Mouse (Mus musculus) intestine, postnatal 0 days (tissue): Measurements from ENCODE around the gene Gm49318. TPM values are rescaled to one million over a fixed set of nuclear protein-coding genes. Genes with fewer than 3 reads are reported as not detected.

Experiments
- ATAC-seq: fragments of 200-750 bp; cut with Nextera tagmentation; 2 replicates; pipeline ENCODE4 v1.8.0; 2017; ENCODE audit warnings: mild to moderate bottlenecking, moderate TSS enrichment, moderate library complexity
- H3K27ac ChIP-seq: fragments of 300-500 bp; sonication (generic); 2 replicates; pipeline ENCODE4 v1.5.1; 2014; ENCODE audit warnings: mild to moderate bottlenecking, low read depth, low read length, moderate library complexity
- H3K27me3 ChIP-seq: fragments of 300-500 bp; sonication (generic); replicated peaks from 2 replicates; pipeline ENCODE4 v1.6.1; 2014; ENCODE audit warnings: low read length, mixed read lengths; ENCODE audit not compliant: control insufficient read depth, insufficient read depth
- H3K36me3 ChIP-seq: fragments of 300-500 bp; sonication (generic); 2 replicates; pipeline ENCODE4 v1.6.1; 2014; ENCODE audit warnings: mild to moderate bottlenecking, moderate library complexity; ENCODE audit not compliant: control insufficient read depth, insufficient read depth
- H3K4me1 ChIP-seq: fragments of 300-500 bp; sonication (generic); replicated peaks from 2 replicates; pipeline ENCODE4 v1.6.1; 2014; ENCODE audit warnings: antibody characterized with exemption, low read length, mixed read lengths; ENCODE audit not compliant: control insufficient read depth, insufficient read depth
- H3K4me2 ChIP-seq: fragments of 300-500 bp; sonication (generic); replicated peaks from 2 replicates; pipeline ENCODE4 v1.6.1; 2014; ENCODE audit warnings: low read depth, mild to moderate bottlenecking, moderate library complexity
- H3K4me3 ChIP-seq: fragments of 300-500 bp; sonication (generic); 2 replicates; pipeline ENCODE4 v1.5.1; 2014; ENCODE audit warnings: low read depth, low read length
- H3K9ac ChIP-seq: fragments of 300-500 bp; sonication (generic); 2 replicates; pipeline ENCODE4 v1.6.1; 2014; ENCODE audit warnings: mild to moderate bottlenecking, low read depth, low read length
- H3K9me3 ChIP-seq: fragments of 300-500 bp; sonication (generic); 2 replicates; pipeline ENCODE4 v1.6.1; 2016; ENCODE audit warnings: mixed run types; ENCODE audit not compliant: control insufficient read depth
- CTCF ChIP-seq: sonication (generic); IDR thresholded peaks from 2 replicates; pipeline ENCODE4 v1.5.1; 2016; ENCODE audit warnings: low read depth, mild to moderate bottlenecking, control low read depth, antibody characterized with exemption, moderate library complexity
- WGBS: fragments of 180-500 bp; shearing (Covaris S2); extraction: QIAGEN DNeasy Blood & Tissue Kit; methylation state at CpG from one replicate; pipeline ENCODE4 v1.1.7; 2014; 5-methylcytosine and 5-hydroxymethylcytosine counted together
- polyA plus RNA-seq: library from polyadenylated mRNA; unstranded; fragments of >200 nt; fragmentation: Nextera tagmentation; extraction: Ambion mirVana; gene quantifications from 2 replicates; pipeline ENCODE4 v1.2.1, GENCODE M21; 2015

Gm49318 gene
- polyA plus RNA-seq, 1 experiment from 2014 or later = not detected

DNA sequence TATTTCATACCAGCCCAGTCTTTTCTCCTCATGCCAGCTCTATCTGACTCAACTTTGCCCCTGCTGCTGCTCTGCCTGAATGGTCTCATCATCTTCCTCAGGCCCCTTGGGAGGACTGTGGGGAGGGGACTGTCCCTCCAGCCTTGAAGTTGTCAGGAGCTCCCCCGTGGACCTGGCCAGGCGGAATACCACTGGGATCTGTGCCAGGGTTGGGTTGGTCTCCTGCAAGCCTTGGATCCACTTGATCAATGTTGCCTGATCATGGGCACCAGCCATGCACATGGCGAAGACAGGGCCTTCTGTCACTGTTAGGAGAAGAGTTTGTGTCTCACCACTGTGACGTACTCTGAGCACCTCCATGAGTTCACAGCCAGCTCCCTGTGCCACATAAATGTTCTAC is 1.2 kb upstream of the Gm49318 start:
- Histone ChIP-seq H3K4me3 (no peak overlapping the region), H3K27ac (no peak overlapping the region), H3K36me3 (peaks cover 35% of the 10 kb centered on the region), H3K27me3 (no peaks in the 10 kb centered on the region), H3K9me3 (no peaks in the 10 kb centered on the region), H3K9ac (no peak overlapping the region), H3K4me1 (no peaks in the 10 kb centered on the region), H3K4me2 (no peak overlapping the region)
- WGBS = 91% methylated on average over 4 of the region's 4 CpGs
- ATAC-seq = no peak
- no peak for TF ChIP-seq CTCF

DNA sequence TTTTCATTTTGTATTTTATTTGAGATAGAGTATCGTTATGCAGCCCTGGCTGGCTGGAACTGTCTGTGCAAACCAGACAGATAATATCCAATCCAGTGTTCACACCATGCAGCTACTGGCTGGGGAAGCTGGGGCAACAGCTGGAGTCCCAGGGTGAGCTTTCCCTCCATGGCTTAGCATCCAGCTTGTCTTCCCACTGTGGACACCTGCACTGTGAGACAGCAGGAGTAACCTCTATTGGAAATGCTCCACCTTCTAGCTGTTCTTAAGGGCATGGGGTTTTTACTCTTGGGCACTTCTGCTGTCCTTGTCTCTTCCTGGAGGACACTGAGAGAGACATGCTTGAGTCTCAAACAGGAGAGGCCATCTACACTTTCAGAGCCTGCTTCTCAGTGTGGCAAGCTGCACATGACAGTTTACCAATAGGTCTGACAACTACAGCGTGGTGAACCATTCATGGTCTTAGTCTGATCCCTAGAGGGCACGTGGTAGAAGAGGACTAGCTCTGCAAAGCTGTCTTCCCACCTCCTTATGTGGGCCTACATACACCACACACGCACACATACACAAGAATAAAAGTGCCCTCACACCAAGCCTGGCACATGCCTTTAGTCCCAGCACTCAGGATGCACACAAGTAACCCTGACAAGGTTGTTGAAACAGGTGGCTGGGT is 1.0 kb downstream of the Gm49318 start:
- Histone ChIP-seq H3K36me3 (peaks cover 31% of the 10 kb centered on the region), H3K4me2 (peak overlapping the region; percentile 63), H3K9ac (no peak overlapping the region), H3K9me3 (no peaks in the 10 kb centered on the region), H3K4me1 (no peaks in the 10 kb centered on the region), H3K27me3 (no peaks in the 10 kb centered on the region), H3K27ac (peak overlapping the region; percentile 97; the same call in 1 of the 2 replicates), H3K4me3 (peak overlapping the region; percentile 93)
- 59% methylated on average over 4 of the region's 4 CpGs for WGBS
- TF ChIP-seq CTCF = no peak
- no peak for ATAC-seq

- Histone ChIP-seq H3K4me2 (no peak overlapping the region), H3K9me3 (no peaks in the 10 kb centered on the region), H3K4me1 (no peaks in the 10 kb centered on the region), H3K4me3 (no peak overlapping the region), H3K27me3 (no peaks in the 10 kb centered on the region), H3K27ac (no peak overlapping the region), H3K36me3 (peaks cover 38% of the 10 kb centered on the region), H3K9ac (no peak overlapping the region)
- TF ChIP-seq CTCF = no peak
- WGBS = 88% methylated on average over 5 of the region's 5 CpGs
- no peak for ATAC-seq
Observed at GRCm38 (mm10) chr9:22067195-22067594, 3.9 kb downstream of the Gm49318 start.

- no peak for ATAC-seq
Observed at GRCm38 (mm10) chr9:22066433-22066832, 4.6 kb downstream of the Gm49318 start.

GRCm38 (mm10) chr9:22065642-22066041 is 5.4 kb downstream of the Gm49318 start:
- Histone ChIP-seq H3K27ac (no peak overlapping the region), H3K36me3 (peaks cover 50% of the 10 kb centered on the region), H3K27me3 (no peaks in the 10 kb centered on the region), H3K9ac (no peak overlapping the region), H3K4me1 (no peaks in the 10 kb centered on the region), H3K4me3 (no peak overlapping the region), H3K4me2 (no peak overlapping the region), H3K9me3 (no peaks in the 10 kb centered on the region)
- TF ChIP-seq CTCF = no peak
- WGBS = 87% methylated on average over 11 of the region's 11 CpGs
- no peak for ATAC-seq

More at GRCm38 (mm10) chr9:22066433-22066832, 4.6 kb downstream of the Gm49318 start:
- Histone ChIP-seq H3K4me1 (no peaks in the 10 kb centered on the region), H3K9me3 (no peaks in the 10 kb centered on the region), H3K27ac (no peak overlapping the region), H3K27me3 (no peaks in the 10 kb centered on the region), H3K9ac (no peak overlapping the region), H3K36me3 (peaks cover 44% of the 10 kb centered on the region), H3K4me2 (no peak overlapping the region), H3K4me3 (no peak overlapping the region)
- TF ChIP-seq CTCF = peak; percentile 93
- 71% methylated on average over 3 of the region's 3 CpGs for WGBS

- Histone ChIP-seq H3K4me3 (no peak overlapping the region), H3K4me1 (no peaks in the 10 kb centered on the region), H3K4me2 (no peak overlapping the region), H3K27me3 (no peaks in the 10 kb centered on the region), H3K9ac (no peak overlapping the region), H3K36me3 (peaks cover 54% of the 10 kb centered on the region), H3K9me3 (no peaks in the 10 kb centered on the region), H3K27ac (no peak overlapping the region)
- no peak for ATAC-seq
- WGBS = 90% methylated on average over 3 of the region's 3 CpGs
- TF ChIP-seq CTCF = no peak
Observed at GRCm38 (mm10) chr9:22064341-22064740, 6.7 kb downstream of the Gm49318 start.

DNA sequence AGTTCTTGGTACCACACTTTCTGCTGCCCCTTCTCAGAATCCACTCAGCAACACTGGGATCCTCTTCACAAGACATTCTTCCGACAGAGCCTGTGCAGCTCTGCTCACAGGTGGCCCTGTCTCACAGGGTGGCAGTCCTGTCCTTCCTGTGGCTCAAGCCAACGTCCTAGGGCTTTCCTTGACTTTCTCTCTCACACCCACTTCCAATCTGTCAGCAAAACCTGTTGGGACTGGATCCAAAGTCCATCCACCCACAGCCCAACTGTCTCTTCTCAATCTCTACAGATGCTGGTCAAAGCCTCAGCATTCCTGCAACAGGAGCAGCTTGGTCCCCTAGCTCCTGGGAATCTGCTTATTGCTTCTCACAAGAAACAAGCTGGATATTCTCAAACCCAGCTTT is 9.7 kb downstream of the Gm49318 start:
- Histone ChIP-seq H3K27me3 (no peaks in the 10 kb centered on the region), H3K4me2 (no peak overlapping the region), H3K36me3 (peaks cover 75% of the 10 kb centered on the region), H3K27ac (no peak overlapping the region), H3K4me1 (no peaks in the 10 kb centered on the region), H3K9ac (no peak overlapping the region), H3K4me3 (no peak overlapping the region), H3K9me3 (no peaks in the 10 kb centered on the region)
- ATAC-seq = no peak
- no peak for TF ChIP-seq CTCF
- WGBS = 57% methylated on average over 2 of the region's 2 CpGs
